Mouse (Mus musculus) forebrain, embryonic 11.5 days (tissue): ENCODE measurements around the gene Sntg2. TPM values are rescaled to one million over a fixed set of nuclear protein-coding genes. Genes with fewer than 3 reads are reported as not detected.

ENCODE experiments used
- ATAC-seq: fragments of 200-750 bp; cut with Nextera tagmentation; replicated peaks from 2 replicates; pipeline ENCODE4 v1.8.0; 2017; ENCODE audit warnings: moderate TSS enrichment; ENCODE audit not compliant: low FRiP score
- DNase-seq: peaks from one replicate; pipeline ENCODE4 v3.0.0-alpha.2; 2017; ENCODE audit warnings: low spot score
- H3K27ac ChIP-seq: fragments of 300-500 bp; sonication (generic); 2 replicates; pipeline ENCODE4 v1.5.1; 2014; ENCODE audit warnings: low read depth, low read length
- H3K27me3 ChIP-seq: fragments of 300-500 bp; sonication (generic); 2 replicates; pipeline ENCODE4 v1.6.1; 2014; ENCODE audit warnings: mild to moderate bottlenecking, low read length, mixed read lengths; ENCODE audit not compliant: control insufficient read depth, insufficient read depth
- H3K36me3 ChIP-seq: fragments of 300-500 bp; sonication (generic); 2 replicates; pipeline ENCODE4 v1.6.1; 2014; ENCODE audit warnings: mild to moderate bottlenecking, low read length, moderate library complexity, mixed read lengths; ENCODE audit not compliant: control insufficient read depth, insufficient read depth
- H3K4me1 ChIP-seq: fragments of 300-500 bp; sonication (generic); replicated peaks from 2 replicates; pipeline ENCODE4 v1.6.1; 2014; ENCODE audit warnings: low read length, mixed read lengths; ENCODE audit not compliant: control insufficient read depth, insufficient read depth
- H3K4me2 ChIP-seq: fragments of 300-500 bp; sonication (generic); 2 replicates; pipeline ENCODE4 v1.6.1; 2014; ENCODE audit warnings: low read depth, mild to moderate bottlenecking, low read length, moderate library complexity, mixed read lengths; ENCODE audit not compliant: severe bottlenecking
- H3K4me3 ChIP-seq: fragments of 300-500 bp; sonication (generic); 2 replicates; pipeline ENCODE4 v1.5.1; 2014; ENCODE audit warnings: low read depth, low read length
- H3K9ac ChIP-seq: fragments of 300-500 bp; sonication (generic); 2 replicates; pipeline ENCODE4 v1.6.1; 2014; ENCODE audit warnings: low read length
- H3K9me3 ChIP-seq: fragments of 300-500 bp; sonication (generic); 2 replicates; pipeline ENCODE4 v1.6.1; 2016; ENCODE audit warnings: low read length, mixed read lengths; ENCODE audit not compliant: control insufficient read depth
- WGBS: fragments of 180-500 bp; shearing (Covaris S2); extraction: QIAGEN DNeasy Blood & Tissue Kit; methylation state at CpG from one replicate; pipeline ENCODE4 v1.1.7; 2014; 5-methylcytosine and 5-hydroxymethylcytosine counted together
- polyA plus RNA-seq: library from polyadenylated mRNA; unstranded; fragments of >200 nt; fragmentation: Nextera tagmentation; extraction: Ambion mirVana; gene quantifications from 2 replicates; pipeline ENCODE4 v1.2.1, GENCODE M21; 2014

Sntg2 gene
- polyA plus RNA-seq, 1 experiment from 2014 or later, result 0.44 TPM

- no peaks in the 10 kb centered on the region for H3K36me3 ChIP-seq
- H3K27ac ChIP-seq, result no peak overlapping the region
- no peak for DNase-seq
- H3K9me3 ChIP-seq, result no peaks in the 10 kb centered on the region
- H3K4me1 ChIP-seq, result no peaks in the 10 kb centered on the region
- ATAC-seq, result no peak
- no peak overlapping the region for H3K4me3 ChIP-seq
- WGBS, result 88% methylated on average over 3 of the region's 3 CpGs
- no peaks in the 10 kb centered on the region for H3K27me3 ChIP-seq
- no peak overlapping the region for H3K4me2 ChIP-seq
- no peak overlapping the region for H3K9ac ChIP-seq
These were observed 132.3 kb downstream of the Sntg2 start for GRCm38 (mm10) chr12:30240891-30241290.

- no peak overlapping the region for H3K9ac ChIP-seq
- no peak overlapping the region for H3K27ac ChIP-seq
- no peaks in the 10 kb centered on the region for H3K36me3 ChIP-seq
- no peak overlapping the region for H3K4me2 ChIP-seq
- DNase-seq (no peak), ATAC-seq (no peak)
- no peaks in the 10 kb centered on the region; the same call in 1 of the 2 replicates for H3K4me1 ChIP-seq
- no peak overlapping the region for H3K4me3 ChIP-seq
- 21% methylated on average over 2 of the region's 2 CpGs for WGBS
- H3K27me3 ChIP-seq, result no peaks in the 10 kb centered on the region
- no peaks in the 10 kb centered on the region for H3K9me3 ChIP-seq
These were observed 138.2 kb downstream of the Sntg2 start for GRCm38 (mm10) chr12:30234940-30235339.

- Histone ChIP-seq H3K9ac (no peak overlapping the region), H3K36me3 (no peaks in the 10 kb centered on the region), H3K9me3 (no peaks in the 10 kb centered on the region), H3K4me2 (no peak overlapping the region), H3K27ac (no peak overlapping the region), H3K27me3 (no peaks in the 10 kb centered on the region), H3K4me1 (no peaks in the 10 kb centered on the region), H3K4me3 (no peak overlapping the region)
- WGBS, result 96% methylated on average over 4 of the region's 4 CpGs
- DNase-seq (no peak), ATAC-seq (no peak)
These were observed 145.2 kb downstream of the Sntg2 start for GRCm38 (mm10) chr12:30228004-30228403.

DNA sequence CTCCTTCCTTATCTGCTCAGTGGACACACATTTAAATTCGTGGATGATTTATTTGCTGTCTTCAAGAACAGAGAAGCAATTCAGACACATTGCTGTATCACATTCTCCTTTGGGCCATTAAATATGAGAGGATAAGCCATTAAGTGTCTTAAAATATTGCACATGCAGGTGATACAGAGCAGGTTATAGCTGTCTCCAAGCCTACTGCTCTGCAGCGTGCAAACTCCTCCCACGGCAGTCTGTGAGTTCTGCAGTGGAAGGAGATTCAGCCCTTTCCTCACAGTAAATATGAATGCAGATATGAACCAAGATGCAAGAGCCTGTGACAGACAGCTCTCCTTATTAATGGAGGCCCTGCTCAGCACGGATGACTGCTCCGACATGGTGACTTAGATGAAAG is 146.9 kb downstream of the Sntg2 start:
- Histone ChIP-seq H3K4me3 (no peak overlapping the region), H3K4me1 (no peaks in the 10 kb centered on the region), H3K27ac (no peak overlapping the region), H3K36me3 (no peaks in the 10 kb centered on the region), H3K9ac (no peak overlapping the region), H3K27me3 (no peaks in the 10 kb centered on the region), H3K9me3 (no peaks in the 10 kb centered on the region), H3K4me2 (no peak overlapping the region)
- ATAC-seq, result no peak
- 90% methylated on average over 5 of the region's 5 CpGs for WGBS
- no peak for DNase-seq

DNA sequence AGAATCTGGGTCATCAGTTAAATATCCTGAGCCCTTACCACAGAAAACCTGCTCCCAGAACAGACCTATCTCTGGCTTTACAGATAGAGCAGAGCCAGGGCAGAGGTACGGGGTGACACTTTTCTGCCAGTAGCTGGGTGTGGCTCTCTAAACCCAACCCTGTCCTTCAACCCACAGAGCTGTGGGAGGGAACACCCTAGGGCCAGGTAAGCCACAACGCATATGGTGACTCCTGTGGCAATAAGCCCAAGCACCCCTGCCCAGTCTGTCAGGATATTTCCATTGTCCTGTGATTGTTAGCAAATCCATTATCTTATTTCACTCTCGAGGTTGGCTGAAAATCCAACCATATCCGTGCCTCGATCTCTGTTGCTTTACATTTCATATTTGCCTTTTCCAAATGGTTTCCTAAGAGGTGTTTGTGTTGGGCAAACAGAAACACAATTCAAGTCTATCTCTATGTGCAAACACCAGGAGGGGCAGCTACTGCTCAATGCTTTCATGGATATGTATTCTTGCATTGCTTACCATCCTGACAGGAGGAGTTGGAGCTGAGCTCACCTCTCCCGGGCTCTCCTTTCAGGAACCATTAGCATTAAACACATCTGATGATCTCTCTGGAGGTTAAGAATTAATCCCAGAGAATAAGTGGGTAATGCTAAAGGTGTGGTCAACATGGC is 156.3 kb downstream of the Sntg2 start:
- ATAC-seq, result no peak
- DNase-seq, result no peak
- H3K27ac ChIP-seq, result no peak overlapping the region
- no peaks in the 10 kb centered on the region for H3K36me3 ChIP-seq
- no peak overlapping the region for H3K4me3 ChIP-seq
- WGBS, result 90% methylated on average over 6 of the region's 6 CpGs
- H3K9me3 ChIP-seq, result no peaks in the 10 kb centered on the region
- no peaks in the 10 kb centered on the region for H3K4me1 ChIP-seq
- no peak overlapping the region for H3K9ac ChIP-seq
- H3K27me3 ChIP-seq, result no peaks in the 10 kb centered on the region
- H3K4me2 ChIP-seq, result no peak overlapping the region

- no peaks in the 10 kb centered on the region for H3K9me3 ChIP-seq
- H3K4me3 ChIP-seq, result no peak overlapping the region
- ATAC-seq (no peak), DNase-seq (no peak)
- no peak overlapping the region for H3K9ac ChIP-seq
- no peaks in the 10 kb centered on the region for H3K27me3 ChIP-seq
- 81% methylated on average over 2 of the region's 2 CpGs for WGBS
- H3K4me1 ChIP-seq, result no peaks in the 10 kb centered on the region
- H3K4me2 ChIP-seq, result no peak overlapping the region
- no peaks in the 10 kb centered on the region for H3K36me3 ChIP-seq
- no peak overlapping the region for H3K27ac ChIP-seq
These were observed 158.4 kb downstream of the Sntg2 start for GRCm38 (mm10) chr12:30214761-30215160.

DNA sequence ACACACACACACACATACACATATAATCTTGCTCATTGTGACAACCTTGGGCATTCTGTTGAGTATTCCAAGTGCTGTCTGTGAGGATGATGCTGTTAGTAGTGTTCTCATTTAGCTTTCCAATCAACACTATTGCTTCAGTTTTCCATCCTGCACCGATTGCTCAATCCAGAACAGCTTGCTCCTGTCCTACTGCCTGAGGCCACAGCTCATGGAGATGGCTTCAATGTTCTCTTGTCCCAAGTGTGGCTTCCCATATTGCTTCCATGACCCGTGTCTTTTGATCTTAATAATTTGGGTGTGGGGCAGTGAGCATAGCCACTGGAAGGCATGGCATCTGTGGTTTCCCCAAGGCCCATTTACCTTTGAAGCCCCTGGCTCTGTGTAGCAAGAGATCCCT is 162.8 kb downstream of the Sntg2 start:
- 89% methylated on average over 2 of the region's 2 CpGs for WGBS
- Histone ChIP-seq H3K9me3 (no peaks in the 10 kb centered on the region), H3K27ac (no peak overlapping the region), H3K4me3 (no peak overlapping the region), H3K9ac (no peak overlapping the region), H3K27me3 (no peaks in the 10 kb centered on the region), H3K4me1 (no peaks in the 10 kb centered on the region), H3K36me3 (no peaks in the 10 kb centered on the region), H3K4me2 (no peak overlapping the region)
- no peak for ATAC-seq
- DNase-seq, result no peak

- Histone ChIP-seq H3K9ac (no peak overlapping the region), H3K36me3 (no peaks in the 10 kb centered on the region), H3K4me3 (no peak overlapping the region), H3K4me1 (no peaks in the 10 kb centered on the region), H3K9me3 (no peaks in the 10 kb centered on the region), H3K27ac (no peak overlapping the region), H3K27me3 (no peaks in the 10 kb centered on the region), H3K4me2 (no peak overlapping the region)
- 46% methylated on average over 2 of the region's 2 CpGs for WGBS
- DNase-seq, result no peak
- no peak for ATAC-seq
These were observed 164.6 kb downstream of the Sntg2 start for GRCm38 (mm10) chr12:30208527-30208926.

- Histone ChIP-seq H3K27ac (no peak overlapping the region), H3K9ac (no peak overlapping the region), H3K9me3 (no peaks in the 10 kb centered on the region), H3K27me3 (no peaks in the 10 kb centered on the region), H3K4me1 (no peaks in the 10 kb centered on the region), H3K36me3 (no peaks in the 10 kb centered on the region), H3K4me3 (no peak overlapping the region), H3K4me2 (no peak overlapping the region)
- 78% methylated on average over 5 of the region's 5 CpGs for WGBS
- ATAC-seq, result no peak
- no peak for DNase-seq
These were observed 165.1 kb downstream of the Sntg2 start for GRCm38 (mm10) chr12:30208087-30208486.
